Mouse (Mus musculus): ENCODE results near the gene Slc5a10.
"Not testable (repeated sequence)": the region's sequence is repeated elsewhere in the genome, so short reads cannot be mapped to it uniquely, and the experiment has no call there.

Slc5a10 gene

DNA sequence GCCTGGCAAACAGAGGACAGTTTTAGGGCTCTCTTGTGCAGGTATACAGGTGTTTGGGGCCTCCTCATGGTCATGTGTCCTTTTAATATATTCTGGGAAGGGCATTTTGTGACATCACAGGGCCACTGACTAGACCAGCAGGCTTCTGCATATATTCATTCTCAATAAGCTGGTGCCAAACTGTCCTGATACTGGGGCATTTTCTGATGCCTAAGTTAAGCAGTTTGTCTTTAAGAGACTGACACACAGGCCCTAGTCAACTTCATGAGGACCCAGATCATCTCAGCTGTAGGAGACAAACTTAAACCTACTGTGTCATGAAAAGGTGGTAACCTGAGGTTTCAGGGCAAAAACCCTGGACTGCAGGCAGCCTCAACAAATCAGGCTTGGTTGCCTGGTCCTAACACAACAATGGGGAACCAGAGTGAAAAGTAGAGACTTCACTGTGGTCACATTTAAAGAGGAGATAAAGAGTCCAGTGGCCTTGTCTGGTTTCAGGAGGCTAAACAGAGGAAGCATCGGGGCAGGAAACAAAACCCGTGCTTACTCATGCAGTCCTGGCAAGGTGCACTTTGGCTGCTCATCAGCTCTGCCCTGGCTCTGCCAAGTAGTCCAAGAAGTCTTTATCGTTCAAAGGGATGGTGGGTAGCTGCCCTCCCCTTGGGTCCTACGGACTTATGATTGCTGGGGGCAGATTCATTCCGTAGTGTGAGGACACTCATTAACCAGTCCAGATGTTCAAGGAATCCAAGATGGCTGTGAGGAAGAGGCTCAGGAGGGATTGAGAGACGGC is 72.5 kb downstream of the Slc5a10 start:
- DNase-seq = peak; percentile 60 to 73

DNA sequence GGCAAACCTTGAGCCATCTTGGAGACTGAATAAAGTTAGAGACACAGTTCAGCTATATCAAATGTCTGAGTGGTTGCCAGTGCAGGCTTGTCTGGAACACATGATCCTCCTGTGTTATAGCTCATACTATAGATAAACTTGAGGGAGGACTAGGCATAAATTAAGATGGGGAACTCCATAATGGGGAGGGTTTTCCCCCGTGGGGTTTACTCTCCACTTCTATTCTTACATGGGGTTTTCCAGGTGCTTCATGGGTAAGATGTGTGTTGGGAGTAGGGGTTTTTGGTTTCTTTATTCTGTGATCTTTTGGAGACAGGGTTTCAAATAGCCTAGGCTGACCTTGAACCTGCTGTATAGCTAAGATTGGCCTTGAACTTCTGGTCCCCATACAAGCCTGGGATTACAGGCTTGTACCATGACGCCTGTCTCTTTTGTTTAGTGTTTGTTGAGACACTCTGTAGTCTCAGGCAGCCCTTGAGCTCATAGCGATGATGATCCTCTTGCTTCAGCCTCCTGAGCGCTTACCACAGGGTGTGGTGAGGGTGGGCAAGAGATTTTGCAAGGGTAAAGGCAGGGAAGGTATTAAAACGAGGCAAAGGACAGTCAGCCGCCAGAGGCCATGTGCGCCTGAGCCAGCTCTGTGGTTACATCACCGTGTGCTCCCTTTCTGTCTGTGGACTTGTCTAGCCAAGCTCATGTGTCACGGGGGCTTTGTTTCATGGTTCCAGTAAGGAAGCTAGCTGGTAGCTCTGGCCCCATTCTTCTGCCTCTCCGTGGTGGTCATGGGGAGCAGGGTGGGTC is 73.3 kb downstream of the Slc5a10 start:
- no peak for DNase-seq

DNA sequence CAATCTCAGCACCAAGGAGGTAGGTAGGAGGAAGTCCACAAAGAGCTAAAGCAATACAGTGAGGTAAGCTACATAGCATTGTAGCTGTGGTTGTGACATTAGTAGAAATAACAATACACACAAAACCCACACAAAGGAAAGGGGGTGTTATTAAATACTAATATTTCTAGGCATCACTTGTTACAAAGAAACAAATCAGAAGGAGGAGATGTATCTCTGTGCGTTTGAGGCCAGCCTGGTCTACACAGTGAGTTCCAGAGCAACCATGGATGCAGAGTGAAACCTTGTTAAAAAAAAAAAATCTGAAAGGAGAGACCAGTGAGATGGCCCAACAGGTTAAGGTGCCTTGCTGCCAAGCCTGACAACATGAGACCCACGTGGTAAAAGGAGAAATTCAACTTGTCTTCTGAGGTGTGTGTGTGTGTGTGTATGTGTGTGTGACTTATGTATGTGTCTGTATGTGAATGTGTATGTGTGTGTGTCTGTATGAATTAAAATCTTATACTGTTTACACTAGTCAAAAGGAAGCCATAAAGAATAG is 74.1 kb downstream of the Slc5a10 start:
- no peak for DNase-seq

DNA sequence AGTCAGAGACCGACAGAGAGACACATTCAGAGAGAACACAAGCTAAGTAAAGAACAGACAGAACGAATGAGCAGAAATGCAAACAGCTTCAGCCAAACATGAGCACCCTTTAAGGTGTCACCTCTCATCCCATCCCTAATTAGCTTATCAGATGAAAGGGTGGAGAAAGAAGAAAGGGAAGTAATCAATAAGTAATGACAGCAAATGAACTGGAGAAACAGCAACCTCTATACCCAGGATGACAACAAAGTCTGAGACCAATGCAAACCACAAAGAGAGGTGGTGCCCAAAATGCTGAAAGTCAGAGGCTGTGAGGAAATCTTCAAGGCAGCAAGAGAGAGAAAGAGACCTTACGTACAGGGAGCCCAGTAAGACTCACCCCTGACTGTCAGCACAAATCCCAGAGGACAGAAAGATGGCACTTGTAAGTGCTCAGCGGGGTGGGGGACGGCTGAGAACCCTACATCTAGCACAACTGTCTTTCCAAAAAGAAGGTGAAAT is 75.2 kb downstream of the Slc5a10 start:
- DNase-seq = no peak

DNA sequence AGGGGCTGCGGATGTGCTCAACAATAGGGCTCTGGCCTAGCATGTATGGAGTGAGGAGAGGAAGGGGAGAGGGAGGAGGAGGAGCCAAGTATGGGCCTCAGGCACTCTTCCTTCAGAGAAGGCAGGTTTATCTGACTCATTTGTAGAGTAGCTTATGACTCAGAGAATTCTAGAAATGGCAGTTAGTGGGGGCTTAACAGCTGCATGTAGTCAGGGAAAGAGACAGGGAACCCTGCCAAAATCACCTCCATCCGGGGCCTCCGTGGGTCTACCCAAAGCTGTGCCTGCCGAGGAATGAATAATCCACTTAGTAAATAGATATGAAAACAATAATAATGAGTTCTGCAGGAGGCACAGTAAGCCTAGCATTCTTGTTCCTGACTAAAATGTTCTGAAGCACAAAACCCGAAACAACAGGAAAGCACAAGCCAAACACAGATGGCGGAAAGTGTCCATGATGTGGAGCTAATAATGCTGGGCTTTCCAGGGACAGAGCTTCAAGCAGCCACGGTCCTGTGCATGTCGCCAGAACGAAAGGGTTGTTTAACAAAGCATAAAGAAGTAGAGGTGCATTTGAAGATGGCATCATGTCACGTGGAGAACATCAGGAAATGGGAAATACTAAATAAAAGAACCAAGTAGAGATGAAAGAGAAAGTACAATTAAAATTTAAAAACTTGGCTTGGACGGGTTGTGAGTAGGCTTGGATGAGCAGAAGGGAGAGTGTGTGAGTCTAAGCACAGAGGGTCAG is 75.9 kb downstream of the Slc5a10 start:
- no peak for DNase-seq

DNA sequence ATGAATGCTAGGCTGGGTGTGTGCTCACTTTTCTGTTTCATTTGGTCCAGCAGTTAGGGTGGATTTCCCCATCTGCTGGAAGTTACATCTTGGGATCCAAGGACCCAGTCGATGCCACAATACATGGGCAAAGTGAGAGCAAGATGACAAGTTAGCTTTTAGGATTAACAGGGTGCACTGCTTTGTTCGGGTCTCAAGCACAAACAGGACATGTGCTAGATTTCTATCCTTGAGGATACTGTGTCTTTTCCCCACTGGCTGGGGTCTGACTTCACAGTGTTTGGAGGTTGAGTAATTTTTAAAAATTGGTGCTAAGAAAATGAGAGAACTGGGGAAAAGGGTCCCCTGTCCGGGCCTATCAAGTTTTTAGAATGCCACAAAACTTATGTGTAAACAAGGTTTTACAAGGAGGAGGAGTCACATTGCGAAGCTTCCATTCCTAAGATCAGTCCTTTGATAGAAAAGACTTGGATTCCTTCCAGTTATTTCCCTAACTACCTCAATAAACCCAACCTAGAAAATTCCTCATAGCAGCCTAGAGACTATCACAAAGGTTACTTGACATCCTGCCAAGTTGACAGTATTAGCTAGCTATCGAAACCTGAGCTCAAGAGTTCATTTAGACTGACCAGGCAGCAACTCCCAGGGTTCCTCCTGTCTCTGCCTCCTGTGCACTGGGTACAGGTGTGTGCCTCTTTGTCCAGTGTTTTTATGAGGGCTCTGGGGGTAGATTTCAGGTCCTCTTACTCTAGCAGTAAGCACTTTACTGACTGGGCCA is 77.3 kb downstream of the Slc5a10 start:
- no peak for DNase-seq

DNA sequence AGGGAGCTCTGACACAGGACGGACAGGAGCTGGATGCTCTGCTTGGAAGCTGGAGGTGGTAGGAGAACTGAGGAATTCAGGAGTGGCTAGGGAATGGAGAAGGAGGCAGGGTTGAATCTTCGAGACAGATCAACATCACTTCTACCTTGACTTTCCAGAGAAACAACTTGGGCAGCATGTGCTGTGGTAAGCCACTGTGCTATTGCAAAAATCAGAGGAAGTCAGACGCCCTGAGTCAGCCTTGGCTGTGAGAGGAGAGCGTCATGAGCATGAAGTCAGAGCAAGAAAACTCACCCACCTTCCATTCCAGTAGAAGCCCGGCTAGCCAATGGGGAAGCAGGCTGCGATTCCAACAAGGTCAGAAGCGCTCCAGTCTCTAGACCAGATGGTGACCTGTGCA is 78.5 kb downstream of the Slc5a10 start:
- DNase-seq = no peak

DNA sequence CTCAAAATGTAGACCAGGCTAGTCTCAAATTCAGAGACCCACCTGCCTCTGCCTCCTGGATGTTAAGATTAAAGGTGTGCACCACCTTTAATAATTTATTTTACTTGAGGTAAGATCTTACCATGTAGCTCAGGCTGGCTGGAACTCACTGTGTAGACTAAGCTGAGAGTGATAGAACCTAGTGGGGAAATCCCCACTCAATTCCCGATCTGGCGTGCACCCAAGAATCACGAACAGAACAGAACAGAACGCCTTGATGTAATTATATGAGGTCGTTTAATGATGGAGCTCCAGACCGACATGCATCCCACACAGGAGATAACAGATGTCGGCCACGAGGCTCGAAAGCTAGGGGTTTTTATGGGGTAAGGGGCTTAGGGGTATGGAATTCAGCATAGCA is 80.0 kb downstream of the Slc5a10 start:
- DNase-seq = not testable (repeated sequence)

DNA sequence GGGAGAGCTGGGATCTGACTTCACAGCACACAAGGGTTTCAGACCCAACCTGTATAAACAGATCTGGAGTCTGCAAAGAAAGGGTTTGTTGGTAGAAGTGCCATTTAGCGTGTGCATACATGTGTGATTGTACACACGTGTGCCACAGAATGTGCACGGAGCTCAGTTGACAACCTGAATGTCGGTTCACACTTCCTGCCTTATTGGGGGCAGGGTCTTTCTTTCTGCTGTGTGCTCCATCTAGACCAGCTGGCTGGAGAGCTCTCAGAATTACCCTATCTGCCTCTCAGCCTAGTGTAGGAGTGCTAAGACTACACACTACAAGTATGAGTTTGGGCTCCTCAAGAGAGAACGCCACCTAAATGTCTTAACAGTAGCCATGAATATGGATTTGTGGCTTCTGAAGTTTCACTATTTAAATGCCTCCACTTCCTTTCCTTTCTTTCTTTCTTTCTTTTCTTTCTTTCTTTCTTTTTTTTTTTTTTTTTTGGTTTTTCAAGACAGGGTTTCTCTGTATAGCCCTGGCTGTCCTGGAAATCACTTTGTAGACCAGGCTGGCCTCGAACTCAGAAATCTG is 80.9 kb downstream of the Slc5a10 start:
- no peak for DNase-seq

DNA sequence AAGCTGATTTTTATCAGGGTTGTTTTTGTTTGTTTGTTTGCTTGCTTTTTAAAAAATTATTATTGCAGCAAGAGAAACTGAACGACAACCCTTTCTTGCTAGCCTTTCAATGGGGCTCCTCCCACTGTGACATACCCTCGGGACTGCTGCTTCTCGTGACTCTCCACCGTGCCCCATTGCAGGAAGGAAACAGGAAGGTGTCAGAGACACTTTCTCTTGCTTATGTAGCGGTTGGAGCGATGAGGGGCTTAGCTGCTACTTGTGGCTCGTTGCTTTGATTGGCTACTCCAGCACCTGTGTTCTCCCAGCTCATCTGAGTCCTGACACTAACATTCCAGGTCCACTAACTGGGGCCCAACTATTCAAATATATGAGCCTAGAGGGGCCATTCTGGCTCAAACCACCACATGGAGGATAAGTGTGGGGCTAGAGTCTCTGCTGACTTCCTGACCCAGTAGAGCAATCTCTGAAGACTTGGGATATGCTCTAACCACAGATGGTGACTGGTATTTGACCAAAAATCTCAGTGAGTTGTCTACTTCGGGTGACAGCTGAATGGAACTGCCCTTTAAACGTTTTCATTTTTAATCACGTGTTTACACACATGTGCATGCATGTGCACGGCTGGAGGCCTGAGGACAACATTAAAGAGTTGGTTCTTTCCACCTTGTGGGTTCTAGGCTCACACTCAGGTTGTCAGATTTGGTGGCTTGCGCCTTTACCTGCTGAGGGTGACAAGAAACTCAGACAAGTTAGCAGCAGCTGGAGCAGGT is 81.7 kb downstream of the Slc5a10 start:
- DNase-seq = no peak

DNA sequence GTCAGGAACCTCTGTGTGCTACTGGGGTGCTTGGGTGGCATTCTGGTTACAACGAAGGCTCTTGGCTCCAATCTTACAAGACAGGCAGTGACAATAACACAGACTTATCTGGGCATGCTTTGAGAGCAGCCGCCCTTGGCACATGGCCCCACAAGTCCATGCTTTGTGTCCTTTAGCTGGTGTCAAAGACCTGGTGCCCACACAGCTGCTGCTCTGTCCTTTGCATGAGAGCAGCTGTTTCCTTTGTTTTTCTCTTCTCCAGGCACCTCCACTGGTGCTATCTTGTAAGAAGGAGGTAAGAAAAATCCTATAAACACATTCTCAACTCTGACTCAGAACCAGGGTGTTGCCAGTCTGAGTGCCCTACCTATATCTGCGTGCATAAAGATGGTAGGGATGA is 82.8 kb downstream of the Slc5a10 start:
- DNase-seq = no peak

DNA sequence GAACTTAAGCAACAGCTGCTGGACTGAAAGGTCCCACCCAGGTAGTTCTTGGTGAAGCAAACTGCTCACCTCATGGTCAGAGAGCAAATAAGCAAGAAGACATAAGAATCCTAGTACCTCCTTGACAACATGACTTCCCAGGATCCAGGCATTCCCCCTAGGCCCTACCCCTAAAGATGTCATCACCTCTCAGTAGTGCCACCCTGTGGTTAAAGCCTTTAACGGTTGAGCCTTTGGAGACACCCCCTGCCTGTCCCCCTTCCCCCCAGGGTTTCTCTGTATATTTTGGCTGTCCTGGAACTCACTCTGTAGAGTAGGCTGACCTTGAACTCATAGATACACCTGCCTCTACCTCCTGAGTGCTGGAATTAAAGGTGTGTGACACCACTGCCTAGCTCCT is 83.2 kb downstream of the Slc5a10 start:
- no peak for DNase-seq

DNA sequence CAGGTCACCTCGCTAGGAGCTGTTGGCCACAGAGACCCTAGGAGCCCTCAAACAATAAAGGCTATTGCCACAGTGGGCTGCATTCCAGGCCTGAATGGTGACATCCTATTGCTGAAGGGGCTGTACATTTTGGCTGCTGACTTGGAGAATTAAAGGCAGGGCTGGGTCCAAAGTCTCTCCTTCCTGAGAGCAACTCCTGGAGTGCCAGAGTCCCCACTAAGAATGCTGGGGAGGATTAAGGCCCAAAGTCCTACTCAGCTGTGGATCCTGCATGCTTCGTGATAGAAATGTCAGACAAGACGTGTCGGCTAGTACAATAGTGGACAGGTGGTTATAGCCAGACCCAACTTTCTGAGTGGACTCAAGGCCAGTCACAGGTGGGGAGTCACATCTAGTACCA is 84.3 kb downstream of the Slc5a10 start:
- DNase-seq = peak; percentile 40 to 68

DNA sequence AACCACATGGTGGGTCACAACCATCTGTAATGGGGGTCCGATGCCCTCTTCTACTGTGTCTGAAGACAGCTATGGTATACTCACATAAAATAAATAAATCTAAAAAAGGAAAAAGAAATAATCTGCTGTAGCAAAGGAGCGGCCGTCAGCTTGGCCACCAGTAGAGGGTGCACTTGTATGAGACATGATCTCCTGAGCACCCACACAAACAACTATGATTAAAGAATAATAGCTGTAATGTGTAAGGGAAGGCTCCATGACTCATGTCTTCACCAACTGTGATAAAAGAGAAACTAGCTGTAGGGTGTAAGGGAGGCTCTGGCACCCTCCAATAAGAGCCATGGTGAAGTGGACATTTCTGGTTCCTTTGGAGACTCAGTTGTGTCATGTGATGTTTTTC is 91.0 kb downstream of the Slc5a10 start:
- DNase-seq = peak in 1 of 2 experiments; percentile 42

DNA sequence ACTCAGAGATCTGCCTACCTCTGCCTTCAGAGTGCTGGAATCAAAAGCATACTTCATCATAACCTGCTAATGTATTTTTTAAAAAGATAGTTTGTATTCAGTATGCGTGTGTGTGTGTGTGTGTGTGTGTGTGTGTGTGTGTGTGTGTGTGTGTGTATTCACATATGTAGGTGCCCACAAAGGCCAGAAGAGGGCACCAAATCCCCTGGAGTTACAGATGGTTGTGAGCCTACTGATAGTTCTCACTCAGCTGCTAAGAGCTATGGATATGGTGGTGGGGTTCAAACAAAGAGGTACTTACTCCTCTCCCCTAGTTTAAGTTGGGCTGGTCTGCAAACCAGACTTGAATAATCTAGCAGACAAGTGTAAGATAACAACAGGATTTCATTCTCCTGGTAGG is 94.1 kb downstream of the Slc5a10 start:
- no peak for DNase-seq

DNA sequence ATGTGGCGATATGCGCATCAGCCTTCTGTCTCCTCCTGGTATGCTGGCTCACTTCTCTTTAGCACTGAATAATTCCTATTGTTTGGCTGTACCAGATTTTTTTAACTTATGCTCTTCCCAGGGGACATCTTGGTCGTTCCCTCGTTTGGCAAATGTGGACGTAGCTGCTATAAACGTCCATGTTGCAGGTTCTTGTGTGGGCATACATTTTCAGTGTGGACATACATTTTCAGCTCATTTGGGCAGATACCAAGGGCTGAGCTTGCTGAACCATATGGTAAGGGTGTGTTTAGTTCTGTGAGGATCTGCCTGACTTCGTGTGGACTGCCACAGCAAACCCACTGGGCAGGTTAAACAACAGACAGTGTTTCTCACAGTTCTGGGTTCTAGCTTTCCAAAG is 95.5 kb downstream of the Slc5a10 start:
- no peak for DNase-seq

All from kidney, postnatal 25 days (tissue).